Mouse (Mus musculus) myocyte (in vitro differentiated cells): ENCODE measurements around the gene Kcnh2. TPM values are rescaled to one million over a fixed set of nuclear protein-coding genes. Genes with fewer than 3 reads are reported as not detected.

Experiments
- H3K27me3 ChIP-seq: one replicate; pipeline ENCODE4 v1.6.1; 2011; ENCODE audit not compliant: control insufficient read depth, insufficient read depth, insufficient read length
- H3K36me3 ChIP-seq: one replicate; pipeline ENCODE4 v1.6.1; 2011; ENCODE audit not compliant: control insufficient read depth, insufficient read depth
- H3K4me2 ChIP-seq: one replicate; pipeline ENCODE4 v1.6.1; 2011; ENCODE audit warnings: low read depth, control low read depth
- H3K4me3 ChIP-seq: one replicate; pipeline ENCODE4 v1.5.1; 2011; ENCODE audit warnings: mild to moderate bottlenecking, control low read depth, moderate library complexity
- H3K79me2 ChIP-seq: one replicate; pipeline ENCODE4 v1.6.1; 2011; ENCODE audit not compliant: control insufficient read depth, insufficient read depth
- H3ac ChIP-seq: one replicate; pipeline ENCODE4 v1.6.1; 2011; ENCODE audit not compliant: control insufficient read depth, insufficient read length
- CEBPB ChIP-seq: IDR thresholded peaks from 2 replicates; pipeline ENCODE4 v1.6.1; 2011; ENCODE audit warnings: mild to moderate bottlenecking, moderate library complexity; ENCODE audit not compliant: poor library complexity, insufficient read depth, severe bottlenecking
- E2F4 ChIP-seq: IDR thresholded peaks from one replicate; pipeline ENCODE4 v1.6.1; 2011; ENCODE audit warnings: mild to moderate bottlenecking, control low read depth, moderate library complexity; ENCODE audit not compliant: insufficient read depth
- MAX ChIP-seq: IDR thresholded peaks from one replicate; pipeline ENCODE4 v1.6.1; 2011; ENCODE audit warnings: low read depth, mild to moderate bottlenecking, control low read depth
- MYOD1 ChIP-seq, 3 experiments: IDR thresholded peaks; one replicate each; pipeline ENCODE4 v1.6.1; 2011; ENCODE audit warnings: control low read depth in 2 of 3, low read depth in 2 of 3, mild to moderate bottlenecking in 2 of 3, moderate library complexity in 1 of 3; ENCODE audit not compliant: insufficient read length in 2 of 3, control insufficient read depth in 1 of 3
- MYOG ChIP-seq, 3 experiments: IDR thresholded peaks; one replicate each; pipeline ENCODE4 v1.6.1; 2011; ENCODE audit warnings: control low read depth in 2 of 3, low read depth in 2 of 3, mild to moderate bottlenecking in 2 of 3; ENCODE audit not compliant: insufficient read length in 2 of 3, control insufficient read depth in 1 of 3, insufficient read depth in 1 of 3
- POLR2A ChIP-seq: IDR thresholded peaks from one replicate; pipeline ENCODE4 v1.6.1; 2011; ENCODE audit warnings: low read depth, mild to moderate bottlenecking, control low read depth, moderate library complexity; ENCODE audit not compliant: insufficient read length
- POLR2AphosphoS2 ChIP-seq: IDR thresholded peaks from one replicate; pipeline ENCODE4 v1.6.1; 2011; ENCODE audit warnings: low read depth, control low read depth; ENCODE audit not compliant: insufficient read length
- REST ChIP-seq: IDR thresholded peaks from one replicate; pipeline ENCODE4 v1.6.1; 2011; ENCODE audit warnings: mild to moderate bottlenecking, control low read depth, moderate library complexity; ENCODE audit not compliant: insufficient read depth, insufficient read length
- SRF ChIP-seq: IDR thresholded peaks from one replicate; pipeline ENCODE4 v1.6.1; 2011; ENCODE audit warnings: low read depth; ENCODE audit not compliant: control insufficient read depth, insufficient read length
- TCF12 ChIP-seq: IDR thresholded peaks from one replicate; pipeline ENCODE4 v1.6.1; 2011; ENCODE audit warnings: mild to moderate bottlenecking, control low read depth; ENCODE audit not compliant: poor library complexity, insufficient read depth, severe bottlenecking
- TCF3 ChIP-seq: IDR thresholded peaks from one replicate; pipeline ENCODE4 v1.6.1; 2011; ENCODE audit warnings: low read depth, control low read depth; ENCODE audit not compliant: insufficient read length
- USF1 ChIP-seq: IDR thresholded peaks from one replicate; pipeline ENCODE4 v1.6.1; 2011; ENCODE audit warnings: low read depth, mild to moderate bottlenecking, control low read depth, moderate library complexity
- polyA plus RNA-seq: library from polyadenylated mRNA; unstranded; fragments of >200 nt; fragmentation: generic; extraction: Trizol; gene quantifications from one replicate; pipeline ENCODE4 v1.2.1, GENCODE M21; 2012; ENCODE audit warnings: missing spikeins

The Kcnh2 gene
- polyA plus RNA-seq, 1 experiment: 10.3 TPM

DNA sequence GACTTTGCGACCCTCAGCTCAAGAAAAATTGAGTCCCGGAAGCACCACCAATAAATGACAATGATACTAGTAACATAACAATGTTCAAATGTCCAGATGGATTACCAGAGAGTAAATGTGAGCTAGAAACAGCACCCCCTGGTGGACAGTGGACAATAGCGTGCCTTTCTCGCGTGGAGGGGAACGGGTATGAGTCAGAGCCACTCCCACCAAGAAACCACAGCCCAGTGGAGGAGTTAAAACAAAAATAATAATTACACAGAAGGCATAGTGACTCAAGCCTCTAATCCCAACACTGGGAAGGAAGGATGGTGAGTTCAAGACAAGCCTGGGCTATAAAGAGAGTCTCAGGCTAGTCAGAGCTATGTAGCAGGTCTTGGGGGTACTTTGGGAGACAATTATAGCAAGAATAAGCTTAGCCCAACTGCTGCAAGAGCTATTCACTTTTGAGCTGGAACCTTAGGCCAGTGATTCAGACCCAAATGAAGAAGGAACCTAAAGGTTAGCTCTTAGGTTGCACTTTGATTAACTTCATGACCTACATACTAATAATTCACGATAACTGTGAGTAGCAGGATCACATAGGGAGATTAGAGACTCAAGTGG is 42.1 kb upstream of the Kcnh2 start, which contains the start of gene Abcb8:
Gene Abcb8, plus strand, starts transcription at position 272 of the 606 bp plus-strand sequence.
- Histone ChIP-seq H3K36me3 (no peaks in the 10 kb centered on the region), H3K4me2 (peak within 1 kb of the TSS; percentile 70), H3K4me3 (peak within 1 kb of the TSS; percentile 28), H3K27me3 (no peaks in the 10 kb centered on the region), H3K79me2 (no peaks in the 10 kb centered on the region), H3ac (no peak within 1 kb of the TSS)
- no peak for TF ChIP-seq MYOD1 (IDR thresholded peaks at IDR 0.05; ENCODE audit: control insufficient read depth in 1 of 3, insufficient read length in 2 of 3, low read depth in 2 of 3)
- TF ChIP-seq E2F4: no peak
- TF ChIP-seq MAX: no peak
- TF ChIP-seq POLR2AphosphoS2: no peak
- no peak for TF ChIP-seq USF1
- no peak for TF ChIP-seq POLR2A
- no peak for TF ChIP-seq CEBPB
- no peak for TF ChIP-seq SRF
- no peak for TF ChIP-seq TCF3
- no peak for TF ChIP-seq REST
- no peak for TF ChIP-seq MYOG (IDR thresholded peaks at IDR 0.05; ENCODE audit: control insufficient read depth in 1 of 3, insufficient read depth in 1 of 3, insufficient read length in 2 of 3, low read depth in 2 of 3)
- TF ChIP-seq TCF12: no peak

DNA sequence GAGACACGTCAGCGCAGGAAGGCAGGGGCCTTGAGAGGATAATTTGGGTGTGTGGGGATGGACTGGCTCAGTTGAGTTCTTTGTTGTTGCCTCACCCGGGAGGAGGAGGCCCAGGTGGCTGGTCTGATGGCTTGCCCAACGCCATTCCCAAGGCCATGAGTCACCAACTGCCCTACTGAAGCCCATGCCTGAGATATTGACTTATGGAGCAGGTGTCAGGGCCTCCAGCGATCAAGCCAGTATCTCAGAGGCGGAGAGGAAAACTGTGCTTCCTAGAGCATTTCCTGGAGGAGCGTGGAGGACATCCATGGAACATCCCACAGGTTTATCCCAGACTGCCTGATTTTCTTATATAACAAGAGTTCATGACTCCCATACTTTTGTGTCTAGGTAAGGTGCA is 41.3 kb upstream of the Kcnh2 start:
- Histone ChIP-seq H3K36me3 (no peaks in the 10 kb centered on the region), H3K27me3 (no peaks in the 10 kb centered on the region), H3K4me2 (peak overlapping the region; percentile 51), H3ac (no peak overlapping the region), H3K4me3 (no peak overlapping the region), H3K79me2 (no peaks in the 10 kb centered on the region)
- TF ChIP-seq REST: no peak
- TF ChIP-seq MYOD1 (IDR thresholded peaks at IDR 0.05; ENCODE audit: control insufficient read depth in 1 of 3, insufficient read length in 2 of 3, low read depth in 2 of 3): peak; percentile 13 to 86 (median 67)
- TF ChIP-seq E2F4: no peak
- TF ChIP-seq TCF12: no peak
- TF ChIP-seq USF1: no peak
- TF ChIP-seq SRF: no peak
- TF ChIP-seq TCF3: peak; percentile 9
- TF ChIP-seq MYOG (IDR thresholded peaks at IDR 0.05; ENCODE audit: control insufficient read depth in 1 of 3, insufficient read depth in 1 of 3, insufficient read length in 2 of 3, low read depth in 2 of 3): peak in 2 of 3 experiments; percentile 16 to 79
- no peak for TF ChIP-seq POLR2A
- TF ChIP-seq POLR2AphosphoS2: no peak
- peak; percentile 70; the same call in 1 of the 2 replicates for TF ChIP-seq CEBPB
- no peak for TF ChIP-seq MAX

DNA sequence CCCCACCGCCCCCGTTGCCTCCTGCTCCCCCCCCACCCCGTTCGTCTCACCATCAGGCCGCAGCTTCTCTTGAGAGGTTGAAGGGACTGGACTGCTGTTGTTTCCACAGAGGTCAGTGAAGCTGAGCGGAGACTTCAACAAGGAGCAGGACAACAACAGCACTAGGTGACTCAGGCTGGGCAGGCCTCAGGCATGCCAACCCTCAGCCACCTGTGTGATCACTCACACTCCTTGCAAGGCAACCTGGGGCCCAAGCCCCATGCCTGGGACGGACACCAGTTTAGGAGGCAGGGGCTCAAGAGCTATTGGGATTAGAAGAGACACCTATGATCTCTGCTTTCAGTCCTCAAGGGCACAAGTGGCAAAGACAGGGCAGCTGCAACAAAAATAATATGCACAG is 40.5 kb upstream of the Kcnh2 start, which contains the start of gene Atg9b:
Gene Atg9b, minus strand, starts transcription at position 280 of the 400 bp plus-strand sequence.
- TF ChIP-seq MYOD1 (IDR thresholded peaks at IDR 0.05; ENCODE audit: control insufficient read depth in 1 of 3, insufficient read length in 2 of 3, low read depth in 2 of 3) (peak in 1 of 3 experiments; percentile 66), MYOG (IDR thresholded peaks at IDR 0.05; ENCODE audit: control insufficient read depth in 1 of 3, insufficient read depth in 1 of 3, insufficient read length in 2 of 3, low read depth in 2 of 3) (no peak), E2F4 (no peak), TCF12 (no peak)
- peak within 1 kb of the TSS; percentile 51 for H3K4me2 ChIP-seq
- H3K27me3 ChIP-seq: no peaks in the 10 kb centered on the region
- H3K79me2 ChIP-seq: no peaks in the 10 kb centered on the region
- no peak within 1 kb of the TSS for H3K4me3 ChIP-seq
- H3ac ChIP-seq: no peak within 1 kb of the TSS
- H3K36me3 ChIP-seq: no peaks in the 10 kb centered on the region

DNA sequence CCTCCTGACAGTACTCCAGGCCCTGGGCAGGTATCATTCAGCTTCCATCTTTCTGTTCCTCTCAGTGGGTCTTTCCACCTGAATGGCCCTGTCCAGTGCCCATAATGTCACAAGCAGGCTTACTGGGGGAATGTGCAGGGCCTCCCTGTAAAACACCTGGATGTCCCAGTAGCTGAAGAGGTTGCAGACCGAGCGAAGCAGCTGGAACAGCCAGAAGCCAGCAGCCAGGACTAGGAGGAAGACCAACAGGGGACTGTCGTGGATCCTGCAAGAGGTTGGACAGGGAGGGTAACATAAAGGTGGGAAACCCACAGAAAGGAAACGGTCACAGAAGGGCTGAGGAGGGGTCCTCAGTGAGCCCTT is 38.2 kb upstream of the Kcnh2 start:
- no peaks in the 10 kb centered on the region for H3K36me3 ChIP-seq

More for the DNA sequence above, 38.2 kb upstream of the Kcnh2 start:
- no peak overlapping the region for H3ac ChIP-seq
- no peaks in the 10 kb centered on the region for H3K27me3 ChIP-seq
- H3K4me2 ChIP-seq: peak overlapping the region; percentile 51
- no peaks in the 10 kb centered on the region for H3K79me2 ChIP-seq
- TF ChIP-seq MYOG (IDR thresholded peaks at IDR 0.05; ENCODE audit: control insufficient read depth in 1 of 3, insufficient read depth in 1 of 3, insufficient read length in 2 of 3, low read depth in 2 of 3) (no peak), TCF3 (no peak), SRF (no peak), TCF12 (no peak), USF1 (no peak), REST (no peak), MYOD1 (IDR thresholded peaks at IDR 0.05; ENCODE audit: control insufficient read depth in 1 of 3, insufficient read length in 2 of 3, low read depth in 2 of 3) (no peak), E2F4 (no peak), POLR2AphosphoS2 (no peak), CEBPB (no peak), MAX (no peak), POLR2A (no peak)
- no peak overlapping the region for H3K4me3 ChIP-seq
